Mouse (Mus musculus) leukemia stem cell, adult 10-12 weeks (primary cell): ENCODE measurements around the gene 2310057J18Rik. TPM values are rescaled to one million over a fixed set of nuclear protein-coding genes. Genes with fewer than 3 reads are reported as not detected.

ENCODE experiments used
- polyA plus RNA-seq: library from polyadenylated mRNA; stranded (reverse); fragments of >175 nt; gene quantifications from 2 replicates; pipeline ENCODE4 v1.2.3, GENCODE M21; 2012; ENCODE audit warnings: low replicate concordance

The 2310057J18Rik gene
- polyA plus RNA-seq: not detected in 2 replicates

GRCm38 (mm10) chr10:28986203-28986602 is at the start of gene 2310057J18Rik:
Gene 2310057J18Rik (minus strand): TSS chr10:28986303.

Other genes with a start within 250 kb of the 2310057J18Rik start
- gene Soga3, start 157.5 kb upstream of the 2310057J18Rik start, polyA plus RNA-seq: 0.06 TPM in 1 of 2 replicates, not detected in the other
- not detected in 2 replicates for gene Gm49353, start 212.7 kb upstream of the 2310057J18Rik start, polyA plus RNA-seq
- not detected in 2 replicates for gene 9330159F19Rik, start 225.3 kb upstream of the 2310057J18Rik start, polyA plus RNA-seq